Mouse (Mus musculus) neural tube, embryonic 14.5 days (tissue): ENCODE results near the gene Hist1h2be. TPM values are rescaled to one million over a fixed set of nuclear protein-coding genes. Genes with fewer than 3 reads are reported as not detected.
"Not testable (repeated sequence)": the region's sequence is repeated elsewhere in the genome, so short reads cannot be mapped to it uniquely, and the experiment has no call there.

Experiments
- ATAC-seq: fragments of 200-750 bp; cut with Nextera tagmentation; 2 replicates; pipeline ENCODE4 v1.8.0; 2017; ENCODE audit warnings: low read depth, mild to moderate bottlenecking, moderate TSS enrichment, moderate library complexity
- H3K27ac ChIP-seq: fragments of 300-500 bp; sonication (generic); 2 replicates; pipeline ENCODE4 v1.5.1; 2014; ENCODE audit warnings: low read depth, mild to moderate bottlenecking, control low read depth, low read length, moderate library complexity, mixed read lengths
- H3K27me3 ChIP-seq: fragments of 300-500 bp; sonication (generic); 2 replicates; pipeline ENCODE4 v1.6.1; 2014; ENCODE audit warnings: low read length; ENCODE audit not compliant: control insufficient read depth, insufficient read depth
- H3K36me3 ChIP-seq: fragments of 300-500 bp; sonication (generic); 2 replicates; pipeline ENCODE4 v1.6.1; 2014; ENCODE audit warnings: low read length, mixed read lengths; ENCODE audit not compliant: control insufficient read depth, insufficient read depth
- H3K4me1 ChIP-seq: fragments of 300-500 bp; sonication (generic); 2 replicates; pipeline ENCODE4 v1.6.1; 2014; ENCODE audit warnings: low read length; ENCODE audit not compliant: control insufficient read depth, insufficient read depth
- H3K4me2 ChIP-seq: fragments of 300-500 bp; sonication (generic); 2 replicates; pipeline ENCODE4 v1.6.1; 2014; ENCODE audit warnings: mild to moderate bottlenecking, low read depth, low read length, control low read depth
- H3K4me3 ChIP-seq: fragments of 300-500 bp; sonication (generic); 2 replicates; pipeline ENCODE4 v1.5.1; 2014; ENCODE audit warnings: low read depth, low read length, control low read depth, mixed read lengths
- H3K9ac ChIP-seq: fragments of 300-500 bp; sonication (generic); replicated peaks from 2 replicates; pipeline ENCODE4 v1.6.1; 2014; ENCODE audit warnings: low read depth, mild to moderate bottlenecking, control low read depth, low read length, mixed read lengths
- H3K9me3 ChIP-seq: fragments of 300-500 bp; sonication (generic); 2 replicates; pipeline ENCODE4 v1.6.1; 2016; ENCODE audit warnings: low read length; ENCODE audit not compliant: control insufficient read depth
- WGBS: fragments of 180-500 bp; shearing (Covaris S2); extraction: QIAGEN DNeasy Blood & Tissue Kit; methylation state at CpG from one replicate; pipeline ENCODE4 v1.1.7; 2014; 5-methylcytosine and 5-hydroxymethylcytosine counted together
- polyA plus RNA-seq: library from polyadenylated mRNA; unstranded; fragments of >200 nt; fragmentation: Nextera tagmentation; extraction: Ambion mirVana; gene quantifications from 2 replicates; pipeline ENCODE4 v1.2.1, GENCODE M21; 2014

The Hist1h2be gene
- polyA plus RNA-seq, 1 experiment from 2014 or later: 1.3 TPM

DNA sequence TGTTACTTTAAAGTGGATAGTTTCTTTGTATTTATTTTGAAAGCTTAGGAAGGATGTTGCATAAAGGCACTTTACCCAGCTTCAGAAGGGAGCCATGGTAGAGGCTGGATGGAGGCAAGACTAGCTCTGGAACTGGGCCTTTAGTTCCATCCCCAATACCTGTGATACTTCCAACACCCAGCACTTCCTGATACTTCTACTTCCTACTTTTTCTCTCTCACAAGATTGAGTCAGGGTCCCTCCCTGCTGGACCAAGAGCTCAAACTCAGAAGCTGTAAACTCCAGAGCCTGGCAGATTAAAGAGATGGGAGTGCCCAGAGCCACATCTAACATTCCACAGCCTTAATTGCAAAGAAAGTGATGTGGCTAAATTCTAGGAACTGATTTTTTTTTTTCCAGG is 36.6 kb downstream of the Hist1h2be start:
- ATAC-seq: no peak
- Histone ChIP-seq H3K9me3 (no peaks in the 10 kb centered on the region), H3K4me1 (peaks cover 23% of the 10 kb centered on the region), H3K27me3 (no peaks in the 10 kb centered on the region), H3K9ac (peak overlapping the region; percentile 72; the same call in 1 of the 2 replicates), H3K4me2 (peak overlapping the region; percentile 92), H3K27ac (peak overlapping the region; percentile 92; the same call in 1 of the 2 replicates), H3K4me3 (peak overlapping the region; percentile 46), H3K36me3 (no peaks in the 10 kb centered on the region)

DNA sequence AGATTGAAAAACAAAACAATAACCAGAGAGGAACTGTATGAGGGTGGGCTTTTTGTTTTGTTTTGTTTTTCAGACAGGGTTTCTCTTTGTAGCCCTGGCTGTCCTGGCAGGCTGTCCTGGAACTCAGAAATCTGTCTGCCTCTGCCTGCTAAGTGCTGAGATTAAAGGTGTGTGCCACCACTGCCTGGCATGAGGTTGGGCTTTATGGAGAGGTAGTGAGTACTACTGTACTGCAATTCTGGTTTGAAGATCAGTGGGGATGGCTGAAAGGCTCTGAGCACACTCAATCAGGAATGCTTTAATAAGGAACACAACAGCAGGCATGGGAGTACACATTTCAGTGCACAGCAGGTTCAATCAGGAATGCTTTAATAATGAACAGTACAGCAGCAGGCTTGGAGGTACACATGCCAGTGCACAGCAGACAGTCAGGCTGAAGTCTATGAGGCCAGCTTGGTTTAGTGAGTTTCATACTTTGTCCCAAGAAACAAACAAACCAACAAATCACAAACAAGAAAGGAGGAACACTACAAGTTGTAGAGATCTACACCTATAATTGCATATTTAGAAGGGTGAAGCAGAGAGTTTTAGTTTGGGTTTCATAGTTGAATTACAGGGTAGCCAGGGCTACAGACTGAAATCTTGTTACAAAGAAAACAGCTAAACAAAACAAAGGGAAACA is 37.4 kb downstream of the Hist1h2be start:
- H3K4me3 ChIP-seq: no peak overlapping the region
- H3K9ac ChIP-seq: no peak overlapping the region
- H3K9me3 ChIP-seq: no peaks in the 10 kb centered on the region
- peaks cover 23% of the 10 kb centered on the region for H3K4me1 ChIP-seq
- no peak for ATAC-seq
- no peak overlapping the region for H3K4me2 ChIP-seq
- no peaks in the 10 kb centered on the region for H3K36me3 ChIP-seq
- H3K27ac ChIP-seq: no peak overlapping the region
- no peaks in the 10 kb centered on the region for H3K27me3 ChIP-seq

GRCm38 (mm10) chr13:23582219-23583056 is 38.5 kb downstream of the Hist1h2be start:
- H3K4me1 ChIP-seq: peaks cover 23% of the 10 kb centered on the region
- H3K9me3 ChIP-seq: no peaks in the 10 kb centered on the region
- 5% methylated on average over 6 of the region's 6 CpGs for WGBS
- no peaks in the 10 kb centered on the region for H3K36me3 ChIP-seq
- ATAC-seq: no peak
- H3K27ac ChIP-seq: peak overlapping the region; percentile 41
- peak overlapping the region; percentile 92 for H3K4me2 ChIP-seq
- H3K9ac ChIP-seq: peak overlapping the region; percentile 52
- H3K27me3 ChIP-seq: no peaks in the 10 kb centered on the region
- peak overlapping the region; percentile 43 for H3K4me3 ChIP-seq

GRCm38 (mm10) chr13:23581408-23582218 is 39.3 kb downstream of the Hist1h2be start, which contains the start of gene Hist1h4d:
TSS of gene Hist1h4d (plus strand) at chr13:23581598.
- H3K4me1 ChIP-seq: peaks cover 26% of the 10 kb centered on the region
- H3K9ac ChIP-seq: peak within 1 kb of the TSS; percentile 52
- H3K4me2 ChIP-seq: peak within 1 kb of the TSS; percentile 92
- under 1% methylated on average over 43 of the region's 43 CpGs for WGBS
- peak within 1 kb of the TSS; percentile 41 for H3K27ac ChIP-seq
- no peaks in the 10 kb centered on the region for H3K9me3 ChIP-seq
- ATAC-seq: peak; percentile 92
- peak within 1 kb of the TSS; percentile 43 for H3K4me3 ChIP-seq
- no peaks in the 10 kb centered on the region for H3K27me3 ChIP-seq
- no peaks in the 10 kb centered on the region for H3K36me3 ChIP-seq

- H3K4me2 ChIP-seq: no peak overlapping the region
- no peak overlapping the region for H3K27ac ChIP-seq
- H3K36me3 ChIP-seq: no peaks in the 10 kb centered on the region
- no peak overlapping the region for H3K9ac ChIP-seq
- no peak for ATAC-seq
- WGBS: 95% methylated on average over 1 of the region's 1 CpGs
- H3K4me3 ChIP-seq: no peak overlapping the region
- H3K27me3 ChIP-seq: no peaks in the 10 kb centered on the region
- H3K9me3 ChIP-seq: no peaks in the 10 kb centered on the region
- H3K4me1 ChIP-seq: peaks cover 31% of the 10 kb centered on the region
Measured at GRCm38 (mm10) chr13:23577835-23578234, 43.1 kb downstream of the Hist1h2be start.

DNA sequence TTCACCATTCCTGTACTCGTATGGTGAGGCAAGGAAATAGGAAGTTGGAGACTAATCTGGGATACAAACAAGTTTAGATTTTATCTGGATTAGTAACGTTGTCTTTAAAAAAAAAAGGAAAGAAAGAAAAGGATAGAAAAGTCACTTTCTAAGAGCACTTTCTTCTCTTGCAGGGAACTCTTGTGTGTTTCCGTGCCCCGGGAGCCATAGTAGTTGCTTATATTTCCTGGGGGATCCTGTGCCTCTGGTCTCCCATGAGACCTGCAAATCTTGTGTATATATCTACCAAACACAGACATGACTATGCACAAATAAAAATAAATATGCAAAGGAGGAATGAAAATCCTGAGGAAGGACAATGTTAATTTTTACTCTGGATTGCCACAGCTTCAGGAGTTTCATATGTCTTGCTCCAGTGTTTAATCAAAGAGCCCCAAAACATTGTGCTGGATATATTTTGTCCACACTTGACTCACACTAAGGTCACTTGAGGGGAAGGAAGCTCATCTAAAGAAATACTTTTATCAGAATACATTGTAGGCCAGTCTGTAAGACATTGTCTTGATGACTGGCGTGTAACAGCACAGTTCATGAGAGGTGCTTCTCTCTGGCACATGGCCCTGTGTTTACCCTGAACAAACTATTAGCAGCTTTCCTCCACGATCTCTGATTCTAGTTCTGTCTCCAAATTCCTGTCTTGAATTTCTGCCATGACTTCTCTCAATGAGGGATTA is 43.9 kb downstream of the Hist1h2be start:
- 59% methylated on average over 6 of the region's 6 CpGs for WGBS
- H3K9me3 ChIP-seq: no peaks in the 10 kb centered on the region
- H3K4me2 ChIP-seq: peak overlapping the region; percentile 62; the same call in 1 of the 2 replicates
- no peaks in the 10 kb centered on the region for H3K27me3 ChIP-seq
- H3K4me1 ChIP-seq: peaks cover 33% of the 10 kb centered on the region
- no peak overlapping the region for H3K27ac ChIP-seq
- ATAC-seq: no peak
- H3K4me3 ChIP-seq: peak overlapping the region; percentile 32; the same call in 1 of the 2 replicates
- H3K36me3 ChIP-seq: no peaks in the 10 kb centered on the region
- H3K9ac ChIP-seq: no peak overlapping the region

DNA sequence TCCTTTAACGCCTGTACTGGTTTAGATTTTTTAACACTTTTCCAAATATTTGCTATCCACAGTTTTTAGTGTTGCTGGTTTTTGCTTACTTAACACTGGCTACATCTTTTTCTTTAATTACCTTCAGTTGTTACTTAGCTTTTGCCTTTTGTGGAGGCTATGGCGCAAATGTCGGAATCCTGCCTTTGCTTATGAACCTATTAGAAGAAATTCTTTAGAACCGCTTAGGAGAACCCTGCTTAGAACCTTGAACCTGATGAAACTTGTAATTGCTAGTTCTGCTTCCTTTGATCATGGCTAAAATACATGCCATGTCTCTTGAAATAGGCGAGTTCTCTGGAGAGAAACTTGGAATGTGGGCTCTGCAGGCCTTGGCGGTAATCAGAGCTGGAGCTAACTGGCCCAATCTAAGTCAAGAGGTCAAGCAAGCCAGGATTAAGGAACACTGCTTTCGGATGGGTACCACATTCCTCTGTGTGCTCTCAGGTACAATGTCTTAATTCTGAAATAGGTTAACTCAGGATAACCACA is 44.5 kb downstream of the Hist1h2be start:
- Histone ChIP-seq H3K4me1 (peaks cover 32% of the 10 kb centered on the region), H3K9me3 (no peaks in the 10 kb centered on the region), H3K36me3 (no peaks in the 10 kb centered on the region), H3K27ac (no peak overlapping the region), H3K27me3 (no peaks in the 10 kb centered on the region), H3K4me3 (peak overlapping the region; percentile 32), H3K9ac (peak overlapping the region; percentile 46), H3K4me2 (peak overlapping the region; percentile 62)
- ATAC-seq: no peak
- 7% methylated on average over 7 of the region's 7 CpGs for WGBS

- Histone ChIP-seq H3K9ac (peak overlapping the region; percentile 46), H3K4me1 (peaks cover 32% of the 10 kb centered on the region), H3K4me3 (peak overlapping the region; percentile 32), H3K4me2 (peak overlapping the region; percentile 62)
- not testable (repeated sequence) for H3K9me3 ChIP-seq, H3K27me3 ChIP-seq, H3K27ac ChIP-seq, ATAC-seq, H3K36me3 ChIP-seq
- under 1% methylated on average over 11 of the region's 40 CpGs for WGBS
Measured at GRCm38 (mm10) chr13:23575864-23576313, 45.0 kb downstream of the Hist1h2be start.
